Mouse (Mus musculus): ENCODE data around the gene Scyl1.

GRCm38 (mm10) chr19:5796573-5797111, 25.4 kb upstream of the Scyl1 start:
- TF ChIP-seq CTCF (IDR thresholded peaks at IDR 0.05; ENCODE audit: extremely low read depth, insufficient read depth, insufficient read length, insufficient replicate concordance) (no peak), POLR2A (IDR thresholded peaks at IDR 0.05; ENCODE audit: low read depth, low read length) (no peak)
